Mouse (Mus musculus): ENCODE results near the gene Tssk2. TPM values are rescaled to one million over a fixed set of nuclear protein-coding genes. Genes with fewer than 3 reads are reported as not detected.
A peak's percentile ranks its signal among the peaks of the same experiment; 100 is the strongest.

Tssk2 gene
- polyA plus RNA-seq, 1 experiment from 2014 or later, result not detected

DNA sequence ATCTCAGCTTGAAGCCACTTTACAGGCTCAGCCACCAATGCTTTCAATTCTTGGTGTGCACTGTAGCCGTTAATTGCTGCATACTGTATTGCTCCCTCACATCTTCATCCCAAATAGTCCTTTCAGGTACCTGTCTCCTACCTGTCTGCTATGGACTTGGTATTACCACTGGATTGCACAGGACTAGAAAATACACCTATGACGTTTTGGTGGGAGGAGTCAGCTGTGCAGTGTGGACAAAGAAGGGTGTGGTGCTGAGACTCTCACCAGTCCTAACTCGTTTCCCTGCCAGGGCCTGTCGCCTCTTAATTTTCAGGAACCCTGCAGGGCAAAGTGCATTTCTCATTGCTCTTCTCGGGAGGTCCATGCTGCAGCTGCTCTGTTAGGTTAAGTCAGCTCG lies 32.7 kb upstream of the Tssk2 start:
- no peak for ATAC-seq
- no peak overlapping the region for H3K9ac ChIP-seq (ENCODE audit: low read depth, low read length)
- H3K9me3 ChIP-seq (replicated peaks; ENCODE audit: control insufficient read depth, low read length, poor library complexity, severe bottlenecking), result no peaks in the 10 kb centered on the region
- H3K4me3 ChIP-seq (ENCODE audit: low read depth, low read length), result no peak overlapping the region
- H3K4me1 ChIP-seq (ENCODE audit: control insufficient read depth, insufficient read depth, low read length), result 0 out of 2 replicates have a peak, but pooled peaks cover 6% of the 10 kb centered on the region
- H3K36me3 ChIP-seq (ENCODE audit: control insufficient read depth, insufficient read depth, low read length), result peaks cover 6% of the 10 kb centered on the region
- H3K27ac ChIP-seq (ENCODE audit: low read length), result no peak overlapping the region
- WGBS, result 75% methylated on average over 6 of the region's 6 CpGs
- H3K27me3 ChIP-seq (ENCODE audit: control insufficient read depth, insufficient read depth, low read depth, low read length), result no peaks in the 10 kb centered on the region
- H3K4me2 ChIP-seq (ENCODE audit: low read length), result no peak overlapping the region

DNA sequence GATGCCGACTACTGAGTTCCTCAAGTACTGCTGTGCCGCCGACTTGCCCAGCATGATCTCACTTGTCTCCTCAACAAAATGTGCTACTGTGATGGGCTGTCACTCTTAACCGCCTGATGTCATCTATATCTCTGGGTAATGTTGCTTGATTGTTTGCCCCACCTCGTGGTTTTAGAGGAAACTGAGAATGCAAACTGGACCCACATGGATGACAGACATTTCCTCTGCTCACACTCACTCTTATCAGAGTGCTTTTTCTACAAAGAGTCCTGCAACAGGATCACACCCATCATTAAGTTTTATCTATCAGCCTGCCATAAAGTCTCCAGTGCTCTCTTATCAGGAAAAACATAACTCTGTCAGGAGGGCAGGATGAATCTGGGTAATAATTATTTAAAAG lies 27.2 kb upstream of the Tssk2 start:
- ATAC-seq, result no peak
- Histone ChIP-seq H3K27me3 (ENCODE audit: control insufficient read depth, insufficient read depth, low read depth, low read length) (no peaks in the 10 kb centered on the region), H3K9ac (ENCODE audit: low read depth, low read length) (no peak overlapping the region), H3K4me2 (ENCODE audit: low read length) (no peak overlapping the region), H3K27ac (ENCODE audit: low read length) (no peak overlapping the region), H3K9me3 (replicated peaks; ENCODE audit: control insufficient read depth, low read length, poor library complexity, severe bottlenecking) (no peaks in the 10 kb centered on the region), H3K4me1 (ENCODE audit: control insufficient read depth, insufficient read depth, low read length) (no peaks in the 10 kb centered on the region), H3K36me3 (ENCODE audit: control insufficient read depth, insufficient read depth, low read length) (peaks cover 13% of the 10 kb centered on the region), H3K4me3 (ENCODE audit: low read depth, low read length) (no peak overlapping the region)
- WGBS, result 89% methylated on average over 5 of the region's 5 CpGs

DNA sequence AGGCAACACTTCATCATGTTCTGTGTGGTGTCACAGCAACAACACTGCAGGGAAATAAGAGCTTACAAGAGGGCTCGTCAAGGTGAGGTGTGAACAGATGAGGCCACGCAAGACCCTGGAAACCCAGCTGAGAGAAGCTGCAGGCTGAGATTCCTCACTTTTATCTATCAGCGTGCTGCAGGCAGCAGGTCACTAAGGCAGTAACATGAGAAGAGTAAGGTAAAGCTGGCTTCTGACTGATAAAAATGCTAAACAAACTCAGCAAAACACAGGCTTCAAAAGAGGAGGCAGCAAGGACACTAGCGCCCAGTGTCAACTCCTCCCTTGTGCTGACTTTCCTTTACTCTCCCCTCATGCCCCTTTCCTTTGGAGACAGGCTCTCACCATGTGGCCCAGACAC lies 25.4 kb upstream of the Tssk2 start:
- Histone ChIP-seq H3K27me3 (ENCODE audit: control insufficient read depth, insufficient read depth, low read depth, low read length) (no peaks in the 10 kb centered on the region), H3K4me2 (ENCODE audit: low read length) (no peak overlapping the region), H3K27ac (ENCODE audit: low read length) (no peak overlapping the region), H3K36me3 (ENCODE audit: control insufficient read depth, insufficient read depth, low read length) (peaks cover 16% of the 10 kb centered on the region), H3K9me3 (replicated peaks; ENCODE audit: control insufficient read depth, low read length, poor library complexity, severe bottlenecking) (no peaks in the 10 kb centered on the region), H3K4me3 (ENCODE audit: low read depth, low read length) (no peak overlapping the region), H3K4me1 (ENCODE audit: control insufficient read depth, insufficient read depth, low read length) (no peaks in the 10 kb centered on the region), H3K9ac (ENCODE audit: low read depth, low read length) (no peak overlapping the region)
- 76% methylated on average over 4 of the region's 4 CpGs for whole genome bisulfite sequencing
- ATAC-seq, result no peak

DNA sequence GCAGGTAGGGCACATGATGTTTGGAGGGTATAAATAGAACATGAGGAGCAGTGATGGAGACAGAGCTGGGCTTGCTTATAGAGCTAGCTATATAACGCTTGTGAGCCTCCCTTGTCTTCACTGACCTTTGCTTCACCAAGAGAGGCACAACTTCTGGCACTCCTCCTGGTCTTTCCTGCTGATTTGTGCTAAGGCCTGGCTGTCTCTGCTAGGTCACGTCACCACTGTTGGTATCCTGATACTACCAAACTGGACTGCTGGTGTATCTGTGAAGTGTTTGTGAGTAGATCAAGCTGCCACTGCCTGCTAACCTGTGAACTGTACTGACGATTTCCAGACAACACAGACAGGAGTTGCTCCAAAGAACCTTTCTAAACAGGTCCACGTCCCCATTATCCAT lies 23.3 kb upstream of the Tssk2 start:
- 95% methylated on average over 4 of the region's 4 CpGs for WGBS
- peaks cover 14% of the 10 kb centered on the region; the same call in 1 of the 2 replicates for H3K36me3 ChIP-seq (ENCODE audit: control insufficient read depth, insufficient read depth, low read length)

DNA sequence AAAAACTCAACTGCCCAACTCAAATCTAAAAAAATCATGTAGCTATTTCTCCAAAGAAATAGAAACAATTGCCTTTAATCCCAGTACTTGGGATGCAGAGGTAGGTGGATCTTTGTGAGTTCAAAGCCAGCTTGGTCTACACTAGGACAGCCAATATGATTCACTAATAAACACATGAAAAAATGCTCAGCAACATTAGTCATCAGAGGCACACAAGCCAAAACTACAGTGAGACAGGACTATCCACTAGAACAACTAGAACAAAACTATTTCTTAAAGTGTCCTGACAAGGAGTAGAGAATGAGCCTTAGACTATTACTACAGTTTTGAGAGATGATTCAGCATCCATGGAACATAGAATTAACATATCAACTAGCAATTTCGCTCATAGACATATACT lies 22.3 kb upstream of the Tssk2 start:
- no peaks in the 10 kb centered on the region for H3K4me1 ChIP-seq (ENCODE audit: control insufficient read depth, insufficient read depth, low read length)
- H3K27me3 ChIP-seq (ENCODE audit: control insufficient read depth, insufficient read depth, low read depth, low read length), result no peaks in the 10 kb centered on the region
- no peaks in the 10 kb centered on the region for H3K9me3 ChIP-seq (replicated peaks; ENCODE audit: control insufficient read depth, low read length, poor library complexity, severe bottlenecking)
- H3K4me2 ChIP-seq (ENCODE audit: low read length), result no peak overlapping the region
- H3K36me3 ChIP-seq (ENCODE audit: control insufficient read depth, insufficient read depth, low read length), result peaks cover 10% of the 10 kb centered on the region; the same call in 1 of the 2 replicates
- no peak overlapping the region for H3K27ac ChIP-seq (ENCODE audit: low read length)
- WGBS, result 97% methylated on average over 1 of the region's 1 CpGs
- no peak for ATAC-seq
- no peak overlapping the region for H3K9ac ChIP-seq (ENCODE audit: low read depth, low read length)
- no peak overlapping the region for H3K4me3 ChIP-seq (ENCODE audit: low read depth, low read length)

More for the DNA sequence above, 23.3 kb upstream of the Tssk2 start:
- no peak for ATAC-seq
- no peak overlapping the region for H3K27ac ChIP-seq (ENCODE audit: low read length)
- no peaks in the 10 kb centered on the region for H3K27me3 ChIP-seq (ENCODE audit: control insufficient read depth, insufficient read depth, low read depth, low read length)
- no peak overlapping the region for H3K9ac ChIP-seq (ENCODE audit: low read depth, low read length)
- no peaks in the 10 kb centered on the region for H3K9me3 ChIP-seq (replicated peaks; ENCODE audit: control insufficient read depth, low read length, poor library complexity, severe bottlenecking)
- no peaks in the 10 kb centered on the region for H3K4me1 ChIP-seq (ENCODE audit: control insufficient read depth, insufficient read depth, low read length)
- H3K4me3 ChIP-seq (ENCODE audit: low read depth, low read length), result no peak overlapping the region
- no peak overlapping the region for H3K4me2 ChIP-seq (ENCODE audit: low read length)

DNA sequence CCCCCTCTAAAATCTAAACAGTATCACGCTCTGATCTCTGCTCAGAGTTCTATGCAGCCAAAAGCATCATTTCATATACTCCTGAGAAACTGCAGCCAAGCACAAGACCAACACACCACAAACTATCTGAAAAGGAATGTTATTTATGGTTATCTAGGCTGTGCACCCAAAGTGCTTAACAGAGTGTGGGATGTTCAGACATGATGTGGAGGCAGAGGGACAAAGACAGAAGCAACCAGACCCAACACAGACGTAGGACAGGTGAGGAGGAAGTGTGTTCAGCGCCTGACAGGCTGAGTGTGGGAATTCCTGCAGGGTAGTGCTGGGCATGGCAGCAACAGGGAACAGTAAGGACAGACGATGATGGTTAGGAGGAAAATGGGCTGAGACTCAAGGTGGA lies 18.9 kb upstream of the Tssk2 start:
- 96% methylated on average over 4 of the region's 4 CpGs for WGBS
- Histone ChIP-seq H3K27ac (ENCODE audit: low read length) (no peak overlapping the region), H3K36me3 (ENCODE audit: control insufficient read depth, insufficient read depth, low read length) (0 out of 2 replicates have a peak, but pooled peaks cover 4% of the 10 kb centered on the region), H3K4me3 (ENCODE audit: low read depth, low read length) (no peak overlapping the region), H3K4me2 (ENCODE audit: low read length) (no peak overlapping the region), H3K27me3 (ENCODE audit: control insufficient read depth, insufficient read depth, low read depth, low read length) (no peaks in the 10 kb centered on the region), H3K9me3 (replicated peaks; ENCODE audit: control insufficient read depth, low read length, poor library complexity, severe bottlenecking) (no peaks in the 10 kb centered on the region), H3K9ac (ENCODE audit: low read depth, low read length) (no peak overlapping the region), H3K4me1 (ENCODE audit: control insufficient read depth, insufficient read depth, low read length) (no peaks in the 10 kb centered on the region)
- no peak for ATAC-seq

DNA sequence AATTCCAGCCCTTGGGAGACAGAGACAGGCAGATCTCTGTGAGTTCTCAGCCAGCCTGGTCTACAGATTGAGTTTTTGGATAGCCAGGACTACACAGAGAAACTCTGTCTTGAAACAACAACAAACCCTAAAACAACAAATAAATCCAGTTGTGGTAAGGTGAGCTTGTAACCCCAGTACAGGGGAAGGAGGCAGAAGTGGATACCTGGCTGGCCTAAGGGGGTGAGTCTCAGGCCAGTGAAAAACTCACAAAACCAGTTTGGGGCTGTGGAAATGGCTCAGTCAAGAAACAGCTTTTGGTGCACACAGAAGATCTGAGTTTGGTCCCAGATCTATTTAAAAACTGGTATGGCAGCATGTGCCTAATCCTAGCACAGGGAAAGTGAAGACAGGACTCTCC lies 16.2 kb upstream of the Tssk2 start:
- H3K27ac ChIP-seq (ENCODE audit: low read length), result no peak overlapping the region
- H3K36me3 ChIP-seq (ENCODE audit: control insufficient read depth, insufficient read depth, low read length), result 0 out of 2 replicates have a peak, but pooled peaks cover 2% of the 10 kb centered on the region
- H3K27me3 ChIP-seq (ENCODE audit: control insufficient read depth, insufficient read depth, low read depth, low read length), result no peaks in the 10 kb centered on the region
- no peaks in the 10 kb centered on the region for H3K9me3 ChIP-seq (replicated peaks; ENCODE audit: control insufficient read depth, low read length, poor library complexity, severe bottlenecking)
- ATAC-seq, result no peak
- H3K4me1 ChIP-seq (ENCODE audit: control insufficient read depth, insufficient read depth, low read length), result no peaks in the 10 kb centered on the region; the same call in 1 of the 2 replicates
- no peak overlapping the region for H3K4me3 ChIP-seq (ENCODE audit: low read depth, low read length)
- no peak overlapping the region for H3K4me2 ChIP-seq (ENCODE audit: low read length)
- no peak overlapping the region for H3K9ac ChIP-seq (ENCODE audit: low read depth, low read length)

DNA sequence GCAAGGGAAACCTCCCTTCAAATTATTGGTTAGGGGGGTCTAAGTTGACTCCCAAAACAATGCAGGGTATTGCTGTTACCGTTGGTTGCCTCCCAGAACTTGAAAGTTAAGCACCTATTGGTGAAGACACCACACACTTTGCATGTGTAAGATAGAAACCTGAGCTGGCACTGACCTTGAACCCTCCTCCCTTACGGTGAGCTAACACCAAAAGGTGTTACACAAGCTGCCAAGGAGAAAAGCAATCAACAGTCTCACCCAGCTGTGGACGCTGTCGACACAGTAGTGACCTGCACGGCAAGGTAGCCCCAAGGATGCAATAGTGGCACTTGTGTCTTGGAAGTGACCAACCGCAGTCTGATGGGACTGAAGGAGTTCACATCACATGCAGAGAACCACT lies 14.3 kb upstream of the Tssk2 start:
- H3K4me2 ChIP-seq (ENCODE audit: low read length), result no peak overlapping the region
- H3K36me3 ChIP-seq (ENCODE audit: control insufficient read depth, insufficient read depth, low read length), result no peaks in the 10 kb centered on the region
- H3K27ac ChIP-seq (ENCODE audit: low read length), result no peak overlapping the region
- no peaks in the 10 kb centered on the region; the same call in 1 of the 2 replicates for H3K4me1 ChIP-seq (ENCODE audit: control insufficient read depth, insufficient read depth, low read length)
- 94% methylated on average over 6 of the region's 6 CpGs for WGBS
- no peak overlapping the region for H3K4me3 ChIP-seq (ENCODE audit: low read depth, low read length)
- no peaks in the 10 kb centered on the region for H3K27me3 ChIP-seq (ENCODE audit: control insufficient read depth, insufficient read depth, low read depth, low read length)
- H3K9me3 ChIP-seq (replicated peaks; ENCODE audit: control insufficient read depth, low read length, poor library complexity, severe bottlenecking), result no peaks in the 10 kb centered on the region
- ATAC-seq, result no peak
- H3K9ac ChIP-seq (ENCODE audit: low read depth, low read length), result no peak overlapping the region

DNA sequence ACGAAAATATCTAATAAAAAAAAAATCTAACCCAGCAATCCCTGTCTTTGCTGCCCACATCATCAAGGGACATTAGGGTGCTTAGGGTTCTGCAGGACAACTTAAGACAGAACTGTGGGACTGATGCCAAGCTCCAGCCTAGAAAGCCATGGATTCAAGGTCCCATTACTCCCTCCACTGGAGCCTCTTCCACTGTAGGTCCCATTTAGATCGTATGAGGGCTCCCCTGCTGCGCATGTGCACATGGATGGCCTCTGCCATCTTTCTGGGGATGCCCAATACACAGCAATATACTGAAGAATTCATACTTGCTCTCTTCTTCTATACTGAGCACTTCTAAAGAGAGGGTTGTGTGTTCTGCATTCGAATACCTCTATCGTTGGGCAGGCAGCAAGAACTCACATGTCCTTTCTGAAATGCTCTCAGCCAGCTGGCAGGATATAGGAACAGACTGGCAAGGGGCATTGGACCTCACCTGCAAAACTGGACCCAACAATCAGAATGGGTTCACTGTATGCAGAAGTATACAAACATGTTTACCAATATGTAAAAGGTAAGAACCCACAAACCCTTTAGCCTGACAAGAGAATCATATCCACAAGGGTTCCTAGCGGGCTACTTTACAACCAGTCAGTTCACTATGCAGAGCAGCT lies 8.6 kb upstream of the Tssk2 start:
- 81% methylated on average over 6 of the region's 6 CpGs for WGBS

More for the DNA sequence above, 8.6 kb upstream of the Tssk2 start:
- Histone ChIP-seq H3K9me3 (replicated peaks; ENCODE audit: control insufficient read depth, low read length, poor library complexity, severe bottlenecking) (no peaks in the 10 kb centered on the region), H3K36me3 (ENCODE audit: control insufficient read depth, insufficient read depth, low read length) (no peaks in the 10 kb centered on the region), H3K4me1 (ENCODE audit: control insufficient read depth, insufficient read depth, low read length) (peaks cover 18% of the 10 kb centered on the region), H3K27ac (ENCODE audit: low read length) (no peak overlapping the region), H3K4me2 (ENCODE audit: low read length) (peak overlapping the region; percentile 97), H3K4me3 (ENCODE audit: low read depth, low read length) (peak overlapping the region; percentile 95), H3K9ac (ENCODE audit: low read depth, low read length) (peak overlapping the region; percentile 100), H3K27me3 (ENCODE audit: control insufficient read depth, insufficient read depth, low read depth, low read length) (no peaks in the 10 kb centered on the region)
- ATAC-seq, result no peak

Data from midbrain, embryonic 16.5 days (tissue).